Mouse (Mus musculus): ENCODE data around the gene Gm16867.
"Not testable (repeated sequence)": the region's sequence is repeated elsewhere in the genome, so short reads cannot be mapped to it uniquely, and the experiment has no call there.

Gene Gm16867

GRCm38 (mm10) chr14:69467612-69468366 is 35.4 kb downstream of the Gm16867 start:
- not testable (repeated sequence) for DNase-seq (ENCODE audit: low spot score)

GRCm38 (mm10) chr14:69464465-69464864 is 38.7 kb downstream of the Gm16867 start:
- DNase-seq (ENCODE audit: low spot score) = not testable (repeated sequence)

- not testable (repeated sequence) for DNase-seq (ENCODE audit: low spot score)
These were observed 45.5 kb downstream of the Gm16867 start for GRCm38 (mm10) chr14:69457691-69458090.

GRCm38 (mm10) chr14:69454640-69455039 is 48.5 kb downstream of the Gm16867 start:
- DNase-seq (ENCODE audit: low spot score) = not testable (repeated sequence)

GRCm38 (mm10) chr14:69448845-69449244 is 54.3 kb downstream of the Gm16867 start:
- DNase-seq (ENCODE audit: low spot score) = not testable (repeated sequence)

GRCm38 (mm10) chr14:69447006-69447405 is 56.2 kb downstream of the Gm16867 start:
- not testable (repeated sequence) for DNase-seq (ENCODE audit: low spot score)

GRCm38 (mm10) chr14:69443092-69443692 is 60.0 kb downstream of the Gm16867 start:
- not testable (repeated sequence) for DNase-seq (ENCODE audit: low spot score)

GRCm38 (mm10) chr14:69440955-69441354 is 62.2 kb downstream of the Gm16867 start:
- DNase-seq (ENCODE audit: low spot score) = not testable (repeated sequence)

- DNase-seq (ENCODE audit: low spot score) = not testable (repeated sequence)
These were observed 64.4 kb downstream of the Gm16867 start for GRCm38 (mm10) chr14:69438678-69439214.

GRCm38 (mm10) chr14:69421003-69421402 is 82.2 kb downstream of the Gm16867 start:
- not testable (repeated sequence) for DNase-seq (ENCODE audit: low spot score)

- not testable (repeated sequence) for DNase-seq (ENCODE audit: low spot score)
These were observed 85.6 kb downstream of the Gm16867 start for GRCm38 (mm10) chr14:69417545-69417944.
